In the genomic region with DNA sequence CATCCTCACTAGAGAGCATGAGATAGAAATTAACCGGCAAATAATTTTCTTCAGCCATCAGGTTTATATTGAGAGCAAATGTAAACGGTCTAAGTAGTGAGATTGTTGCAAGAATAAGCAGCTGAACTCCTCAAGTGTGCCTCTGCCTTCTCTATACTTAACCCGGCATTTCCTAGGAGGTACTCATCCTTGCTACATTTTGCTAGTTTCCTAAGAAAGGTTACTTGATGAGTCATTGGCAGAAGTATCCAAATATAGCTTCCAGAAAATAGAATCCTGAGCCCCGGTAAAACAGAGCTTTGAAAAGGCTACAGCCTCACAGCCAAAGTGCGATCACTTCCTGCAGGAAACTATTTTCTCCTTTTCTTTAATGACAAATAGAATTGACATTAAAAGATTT, we compare ENCODE assay signal across 27 mouse cellular contexts. TPM values are rescaled to one million over a fixed set of nuclear protein-coding genes. Genes with fewer than 3 reads are reported as not detected.
DNase-seq lines count a peak whose midpoint lies in the region; ATAC-seq and TF ChIP-seq lines count a peak whose summit lies in the region.
"Had no signal": no experiment of that assay in that cellular context is flagged by ENCODE, and none has a peak within 500 bp of the region (broad histone marks: within the 10 kb centered on the region; RNA-seq: fewer than 3 reads in every experiment).

No protein-coding gene starts in this region.

- H3K27ac ChIP-seq in heart, postnatal 0 days (ENCODE audit: low read depth): 0 out of 2 replicates have a peak overlapping the region, but pooled peaks have one; percentile 14
- 0 out of 2 replicates have a peak overlapping the region, but pooled peaks have one; percentile 14 for H3K27ac ChIP-seq in brown adipose tissue, adult 24 weeks (replicated peaks; ENCODE audit: low read depth, low read length)
- no peak overlapping the region for H3K27ac ChIP-seq in hindbrain, embryonic 13.5 days
- H3K27ac ChIP-seq: embryonic facial prominence, embryonic 13.5 days; hindbrain, postnatal 0 days; limb, embryonic 12.5 days; liver, embryonic 15.5 days; lung, embryonic 15.5 days; midbrain, embryonic 10.5 days; midbrain, embryonic 15.5 days; neural tube, embryonic 12.5 days had no signal

- ATAC-seq in frontal cortex, adult (ENCODE audit: low TSS enrichment): peak; percentile 81
- ATAC-seq in heart, postnatal 0 days (ENCODE audit: insufficient read depth, low read depth): no peak
- ATAC-seq in hindbrain, embryonic 13.5 days (ENCODE audit: low FRiP score): no peak
- ATAC-seq: forebrain, postnatal 0 days; hindbrain, postnatal 0 days; intestine, embryonic 16.5 days; midbrain, embryonic 15.5 days had no signal

- H3K4me1 ChIP-seq in heart, postnatal 0 days (ENCODE audit: control insufficient read depth, insufficient read depth): peaks cover 7% of the 10 kb centered on the region
- H3K4me1 ChIP-seq in brown adipose tissue, adult 24 weeks (ENCODE audit: control insufficient read depth, insufficient read depth, insufficient read length, low read length): 0 out of 2 replicates have a peak, but pooled peaks cover 2% of the 10 kb centered on the region
- no peaks in the 10 kb centered on the region for H3K4me1 ChIP-seq in hindbrain, embryonic 13.5 days (replicated peaks)
- H3K4me1 ChIP-seq: liver, embryonic 15.5 days; lung, embryonic 15.5 days; midbrain, embryonic 15.5 days; neural tube, embryonic 12.5 days had no signal

- no peak for TF ChIP-seq EP300 in heart, postnatal 0 days (IDR thresholded peaks at IDR 0.05; ENCODE audit: low read depth)

- H3K9me3 ChIP-seq in heart, postnatal 0 days (replicated peaks; ENCODE audit: control insufficient read depth, low read length): no peaks in the 10 kb centered on the region
- H3K9me3 ChIP-seq in hindbrain, embryonic 13.5 days: no peaks in the 10 kb centered on the region
- H3K9me3 ChIP-seq: embryonic facial prominence, embryonic 13.5 days; G1E; heart, embryonic 15.5 days; liver, embryonic 15.5 days; lung, embryonic 15.5 days; midbrain, embryonic 10.5 days; midbrain, embryonic 15.5 days; neural tube, embryonic 12.5 days had no signal

- H3K4me3 ChIP-seq in heart, postnatal 0 days (ENCODE audit: low read depth, low read length): no peak overlapping the region
- H3K4me3 ChIP-seq in brown adipose tissue, adult 24 weeks (ENCODE audit: insufficient read depth, low read depth, low read length): no peak overlapping the region
- H3K4me3 ChIP-seq in hindbrain, embryonic 13.5 days: no peak overlapping the region
- H3K4me3 ChIP-seq: embryonic facial prominence, embryonic 13.5 days; erythroblast, embryonic 14.5 days; heart, embryonic 15.5 days; limb, embryonic 12.5 days; liver, embryonic 15.5 days; lung, embryonic 15.5 days; midbrain, embryonic 10.5 days; midbrain, embryonic 15.5 days; neural tube, embryonic 12.5 days had no signal

- no peak overlapping the region for H3K9ac ChIP-seq in heart, postnatal 0 days (replicated peaks; ENCODE audit: low read depth, low read length)
- no peak overlapping the region for H3K9ac ChIP-seq in hindbrain, embryonic 13.5 days
- H3K9ac ChIP-seq: embryonic facial prominence, embryonic 13.5 days; forebrain, postnatal 0 days; heart, embryonic 15.5 days; limb, embryonic 12.5 days; liver, embryonic 15.5 days; lung, embryonic 15.5 days; midbrain, embryonic 15.5 days; neural tube, embryonic 12.5 days had no signal

- no peak for DNase-seq in frontal cortex, postnatal 25 days (ENCODE audit: low spot score in 2 of 2)
- DNase-seq in heart, postnatal 0 days (ENCODE audit: low spot score): no peak
- no peak for DNase-seq in heart, postnatal 4 days
- no peak for DNase-seq in gastrocnemius, adult 8-10 months (ENCODE audit: low spot score in 2 of 2)
- DNase-seq: cerebellum, adult 18-20 months; cerebellum, postnatal 10 days; forebrain, postnatal 0 days; gastrocnemius, postnatal 25 days; kidney, adult 9 months; kidney, postnatal 10 days; layer of hippocampus, adult 9-11 months; right cerebral cortex, postnatal 14 days had no signal

- 37% methylated on average over 5 of the region's 5 CpGs for WGBS in heart, postnatal 0 days
- 87% methylated on average over 5 of the region's 5 CpGs for WGBS in hindbrain, embryonic 13.5 days

- no peaks in the 10 kb centered on the region for H3K36me3 ChIP-seq in heart, postnatal 0 days (replicated peaks; ENCODE audit: control insufficient read depth, insufficient read depth, low read length)
- H3K36me3 ChIP-seq in hindbrain, embryonic 13.5 days: no peaks in the 10 kb centered on the region
- H3K36me3 ChIP-seq: embryonic facial prominence, embryonic 13.5 days; G1E; heart, embryonic 15.5 days; limb, embryonic 12.5 days; liver, embryonic 15.5 days; lung, embryonic 15.5 days; midbrain, embryonic 10.5 days; midbrain, embryonic 15.5 days; neural tube, embryonic 12.5 days had no signal

- no peaks in the 10 kb centered on the region for H3K27me3 ChIP-seq in heart, postnatal 0 days (ENCODE audit: control insufficient read depth, insufficient read depth, low read length)
- no peaks in the 10 kb centered on the region for H3K27me3 ChIP-seq in hindbrain, embryonic 13.5 days
- H3K27me3 ChIP-seq: embryonic facial prominence, embryonic 13.5 days; heart, embryonic 15.5 days; limb, embryonic 12.5 days; liver, embryonic 15.5 days; lung, embryonic 15.5 days; midbrain, embryonic 15.5 days; neural tube, embryonic 12.5 days had no signal

- H3K4me2 ChIP-seq in heart, postnatal 0 days (ENCODE audit: low read depth, low read length): no peak overlapping the region
- H3K4me2 ChIP-seq in hindbrain, embryonic 13.5 days: no peak overlapping the region
- H3K4me2 ChIP-seq: embryonic facial prominence, embryonic 13.5 days; heart, embryonic 15.5 days; limb, embryonic 12.5 days; liver, embryonic 15.5 days; lung, embryonic 15.5 days; midbrain, embryonic 15.5 days; neural tube, embryonic 12.5 days had no signal

- no peak for TF ChIP-seq CTCF in heart, postnatal 0 days (IDR thresholded peaks at IDR 0.05; ENCODE audit: low read depth)

RNA-seq across cellular contexts. Expression of a gene that starts 7.2 kb away (rescaled TPM):
- 119 and 122 TPM in 2 replicates for total RNA-seq in heart, postnatal 0 days (2014; rRNA removed; ENCODE audit: low replicate concordance)
- 47.6 and 49.0 TPM in 2 replicates for polyA plus RNA-seq in heart, postnatal 0 days (2015; fragmentation: Nextera tagmentation; extraction: Ambion mirVana)
- total RNA-seq in heart, postnatal 4 days (2021): 100 to 1,000 TPM; 212 to 232 TPM
- polyA plus RNA-seq in brown adipose tissue, adult 24 weeks (2012; ENCODE audit: insufficient read depth, insufficient read length, missing spikeins): 216 and 221 TPM in 2 replicates
- 100 to 1,000 TPM; 325 to 385 (median 339) TPM for total RNA-seq in gastrocnemius, adult 8-10 months (2022)
- polyA plus RNA-seq in hindbrain, embryonic 13.5 days (2015; fragmentation: Nextera tagmentation; extraction: Ambion mirVana): 60.2 and 63.8 TPM in 2 replicates
